Mouse (Mus musculus) urinary bladder, postnatal 25 days (tissue): ENCODE measurements around the gene Slit1.

Experiments used
- DNase-seq: peaks from one replicate; pipeline ENCODE4 v3.0.0; 2022; ENCODE audit warnings: low spot score

The Slit1 gene

DNA sequence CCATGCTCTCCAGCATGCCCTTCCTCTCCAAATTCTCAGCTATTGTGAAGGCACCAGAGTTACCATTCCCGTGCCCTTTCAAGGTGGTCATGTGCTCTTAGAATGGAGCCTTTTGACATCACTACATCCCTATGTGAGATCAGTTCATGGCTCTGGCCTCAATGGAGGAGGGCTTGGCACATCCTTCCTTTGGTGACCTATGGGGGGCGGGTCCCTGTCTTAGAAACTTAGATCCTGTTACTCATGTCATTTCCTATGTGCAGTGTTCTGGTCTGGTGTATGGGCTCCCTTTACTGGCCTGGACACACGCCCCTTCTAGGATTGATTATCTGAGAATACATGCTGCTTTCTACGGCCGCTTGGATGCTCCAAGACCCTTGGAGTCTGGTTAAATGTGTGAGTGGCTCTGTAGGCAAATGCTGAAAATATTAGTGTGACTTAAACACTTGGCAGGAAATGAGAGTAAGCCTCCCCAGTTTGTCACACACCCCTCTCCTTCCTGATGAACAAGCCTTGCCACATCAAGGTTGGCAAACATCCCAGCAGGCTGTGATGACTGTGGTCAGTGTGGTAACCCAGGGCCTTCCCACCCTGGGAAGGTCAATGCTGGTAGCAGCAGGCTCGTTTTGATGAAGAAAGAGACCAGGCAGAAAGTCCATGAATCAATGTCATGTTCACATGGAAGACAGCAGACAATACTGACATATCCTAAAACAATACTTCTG is 146.1 kb downstream of the Slit1 start:
- peak; percentile 38 for DNase-seq

- no peak for DNase-seq
These were observed 151.7 kb downstream of the Slit1 start for GRCm38 (mm10) chr19:41591808-41592207.

DNA sequence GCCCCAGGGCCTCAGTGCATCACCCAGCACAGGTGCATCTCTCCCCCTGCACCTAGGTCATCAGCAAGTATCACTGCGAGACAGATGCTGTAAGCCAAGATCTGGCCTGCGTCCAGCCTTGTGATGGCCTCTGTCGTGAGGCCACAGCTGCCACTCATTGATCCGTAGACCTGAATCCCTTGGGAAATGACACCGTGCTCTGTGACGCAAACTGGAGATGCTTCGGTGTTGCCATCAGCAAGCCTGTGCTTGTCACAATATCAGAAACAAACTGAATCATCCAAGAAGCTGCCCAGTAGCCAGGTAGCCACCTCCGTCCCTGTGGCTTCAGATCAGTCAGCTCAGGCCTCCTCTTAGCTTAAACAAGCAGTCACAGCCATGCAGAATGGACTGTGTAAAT is 153.8 kb downstream of the Slit1 start:
- DNase-seq: no peak

- DNase-seq: no peak
These were observed 154.4 kb downstream of the Slit1 start for GRCm38 (mm10) chr19:41589026-41589425.

DNA sequence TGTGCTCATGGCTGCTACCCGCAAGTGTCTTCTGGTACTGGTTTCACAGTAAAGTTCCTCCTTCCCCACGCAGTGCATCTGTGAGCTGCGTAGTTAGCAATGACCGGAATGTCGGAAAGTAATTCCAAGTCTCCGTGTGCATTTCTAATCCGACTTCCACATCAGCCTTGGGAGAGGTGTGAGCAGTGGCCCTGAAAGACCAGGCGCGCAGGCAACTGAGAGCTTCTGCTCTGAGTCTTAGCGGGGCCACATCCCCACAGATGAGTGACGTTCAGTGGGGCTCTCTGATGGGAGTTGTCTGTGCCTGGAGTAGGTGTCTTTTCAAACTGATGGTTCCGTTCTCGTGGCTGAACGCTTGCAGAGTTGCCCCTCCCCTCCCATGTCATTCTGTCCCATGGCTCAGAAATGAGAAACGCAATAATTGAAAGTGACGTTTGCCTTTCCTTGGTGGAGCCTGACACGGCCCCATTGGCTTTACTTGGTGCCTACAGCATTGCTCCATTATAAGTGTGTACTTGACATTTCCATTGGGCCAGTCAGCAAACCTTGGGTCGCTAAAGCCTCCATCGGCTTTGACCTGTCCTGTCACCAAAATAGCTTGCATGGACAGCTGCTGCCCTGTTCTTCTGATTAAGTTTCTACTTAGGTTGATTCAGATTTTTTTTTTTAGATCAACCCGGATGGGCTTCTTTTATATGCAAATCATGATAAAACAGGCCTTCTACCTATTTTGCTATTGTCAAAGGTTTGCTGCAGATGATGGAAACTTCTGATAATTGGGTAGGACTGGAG is 155.8 kb downstream of the Slit1 start:
- DNase-seq: no peak

GRCm38 (mm10) chr19:41586752-41587151 is 156.7 kb downstream of the Slit1 start:
- DNase-seq: no peak

- DNase-seq: no peak
These were observed 160.4 kb downstream of the Slit1 start for GRCm38 (mm10) chr19:41582918-41583514.

DNA sequence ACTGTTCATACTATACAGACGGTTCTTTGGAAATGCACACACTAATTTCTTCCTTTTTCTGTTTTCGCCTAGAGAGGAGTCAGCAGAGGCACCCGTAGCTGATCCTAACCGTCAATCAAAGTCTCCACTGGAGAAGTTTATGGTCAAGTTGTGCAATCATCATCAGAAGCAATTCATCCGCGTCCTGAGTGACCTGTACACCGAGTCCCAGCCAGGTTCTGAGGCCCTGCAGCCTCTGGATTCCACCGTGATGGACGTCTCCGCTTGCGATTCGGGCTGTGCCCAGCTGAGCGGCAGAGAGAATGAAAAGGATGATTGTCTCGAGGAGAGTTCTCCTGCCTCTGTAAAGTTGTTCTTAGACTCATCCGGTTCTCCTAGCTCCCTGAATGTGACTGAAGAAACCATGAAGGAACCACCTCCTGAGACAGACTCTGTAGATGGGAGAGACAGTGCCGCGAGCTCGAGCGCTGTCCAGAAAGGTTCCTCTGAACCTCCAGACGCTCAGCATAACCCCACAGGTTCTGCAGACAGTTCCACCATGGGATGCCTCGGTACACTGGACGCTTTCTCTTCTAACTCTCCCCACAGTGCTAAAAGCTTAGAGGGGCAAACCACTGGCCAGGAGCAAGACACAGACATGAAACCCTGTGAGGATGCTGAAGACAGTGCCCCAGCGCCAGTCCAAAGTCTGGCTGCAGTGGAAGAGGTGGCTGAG is 161.6 kb downstream of the Slit1 start, which contains the start of gene Gm340:
Gm340 (plus strand) TSS at position 665 of the 715 bp plus-strand sequence.
- DNase-seq: no peak

GRCm38 (mm10) chr19:41579311-41579920 is 164.0 kb downstream of the Slit1 start:
- no peak for DNase-seq

- no peak for DNase-seq
These were observed 165.9 kb downstream of the Slit1 start for GRCm38 (mm10) chr19:41577576-41577975.

DNA sequence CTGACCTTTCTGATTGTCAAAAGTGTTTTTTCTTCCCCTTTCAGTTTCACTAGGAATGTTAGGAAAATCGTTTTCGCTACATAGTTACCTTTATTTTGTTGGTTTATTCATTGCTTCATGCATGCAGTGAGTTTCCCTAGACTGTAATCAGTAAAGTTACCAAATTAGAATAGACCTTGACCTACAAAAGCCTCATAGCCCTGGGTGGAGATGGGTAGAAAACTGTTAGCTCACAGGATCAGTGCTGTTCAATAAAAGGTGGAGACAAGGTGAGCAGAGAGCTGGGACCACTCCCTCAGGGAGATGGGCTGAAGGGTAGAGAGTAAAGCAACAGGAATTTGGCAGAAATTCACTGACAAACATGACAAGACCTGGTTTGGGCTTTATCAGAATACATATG is 169.8 kb downstream of the Slit1 start:
- DNase-seq: no peak

DNA sequence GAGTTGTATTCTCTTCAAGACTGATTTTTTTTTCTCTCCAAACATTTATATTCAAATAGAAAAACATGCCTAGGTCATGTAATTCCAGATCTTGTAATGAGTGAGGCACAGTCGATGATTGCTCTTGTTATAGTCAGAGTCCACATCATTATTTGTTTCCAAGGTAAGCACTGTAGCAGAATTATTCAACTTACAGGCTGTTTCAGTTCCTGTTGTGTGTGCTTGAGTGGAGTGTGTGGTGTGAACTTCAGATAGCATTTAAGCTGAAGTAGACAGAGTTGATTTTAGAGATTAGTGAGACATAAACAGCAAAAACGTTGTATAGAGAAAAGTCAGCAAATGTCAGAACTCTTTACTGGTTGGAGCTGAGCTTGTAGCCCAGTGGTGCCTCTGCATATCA is 174.7 kb downstream of the Slit1 start:
- DNase-seq: no peak

- DNase-seq: no peak
These were observed 182.6 kb downstream of the Slit1 start for GRCm38 (mm10) chr19:41560856-41561255.

- DNase-seq: no peak
These were observed 184.5 kb downstream of the Slit1 start for GRCm38 (mm10) chr19:41558891-41559486.

- DNase-seq: no peak
These were observed 186.0 kb downstream of the Slit1 start for GRCm38 (mm10) chr19:41557491-41557890.

DNA sequence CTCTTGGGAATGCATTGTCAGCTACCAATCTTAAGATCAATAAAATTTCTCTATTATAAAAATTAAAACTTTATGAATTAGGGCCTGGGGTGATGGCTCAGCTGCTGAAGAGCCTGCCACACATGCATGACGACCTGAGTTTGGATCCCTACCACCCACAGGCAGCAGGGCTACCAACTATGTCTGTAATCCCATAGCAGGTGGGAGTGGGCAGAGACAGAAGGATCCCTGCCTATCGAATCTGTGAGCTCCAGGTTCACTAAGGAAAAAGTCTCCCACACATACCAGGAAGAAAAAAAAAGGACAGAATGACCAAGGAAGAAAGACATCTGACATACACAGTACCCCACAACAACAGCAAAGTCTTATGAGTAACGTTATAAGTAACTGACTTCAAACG is 186.5 kb downstream of the Slit1 start:
- no peak for DNase-seq
